Mouse (Mus musculus): ENCODE data around the gene Cdk5rap2.

Cdk5rap2 gene

GRCm38 (mm10) chr4:70260419-70260807, 149.8 kb downstream of the Cdk5rap2 start:
- DNase-seq (ENCODE audit: low spot score in 2 of 2), result no peak

DNA sequence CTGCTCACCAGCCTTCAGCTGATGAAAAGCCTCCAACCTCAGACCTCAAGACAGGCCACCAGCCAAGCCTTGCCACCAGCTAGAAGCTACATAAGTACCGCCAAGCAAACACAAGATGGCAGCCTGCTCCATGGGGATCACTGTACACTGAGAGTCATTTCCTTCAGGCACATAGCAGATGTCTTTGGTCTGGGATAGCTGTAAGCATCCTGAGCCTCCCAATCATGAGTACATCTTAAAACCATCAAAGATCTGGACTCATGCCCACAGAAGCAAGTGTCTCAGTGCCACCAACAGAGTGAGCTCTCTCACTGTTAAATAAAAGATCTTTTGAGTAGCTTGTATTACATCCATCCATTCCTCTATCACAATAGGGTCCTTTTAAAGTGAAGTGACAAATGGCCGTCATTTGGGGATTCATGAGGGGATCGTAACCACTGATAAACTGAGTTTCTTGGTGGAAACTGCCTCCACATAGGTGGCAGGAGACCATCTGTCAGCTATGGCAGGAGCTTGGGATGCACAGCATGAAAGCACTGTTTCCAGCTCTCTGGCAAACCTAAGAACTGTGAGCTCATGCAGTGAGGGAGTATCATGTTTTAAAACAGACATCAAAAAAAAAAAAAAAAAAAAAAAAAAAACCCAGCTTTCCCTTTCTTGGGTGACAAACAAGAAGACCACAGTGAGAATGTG, 150.4 kb downstream of the Cdk5rap2 start:
- DNase-seq (ENCODE audit: low spot score in 2 of 2), result no peak

- no peak for DNase-seq (ENCODE audit: low spot score in 2 of 2)
Measured at GRCm38 (mm10) chr4:70258826-70259225, 151.4 kb downstream of the Cdk5rap2 start.

DNA sequence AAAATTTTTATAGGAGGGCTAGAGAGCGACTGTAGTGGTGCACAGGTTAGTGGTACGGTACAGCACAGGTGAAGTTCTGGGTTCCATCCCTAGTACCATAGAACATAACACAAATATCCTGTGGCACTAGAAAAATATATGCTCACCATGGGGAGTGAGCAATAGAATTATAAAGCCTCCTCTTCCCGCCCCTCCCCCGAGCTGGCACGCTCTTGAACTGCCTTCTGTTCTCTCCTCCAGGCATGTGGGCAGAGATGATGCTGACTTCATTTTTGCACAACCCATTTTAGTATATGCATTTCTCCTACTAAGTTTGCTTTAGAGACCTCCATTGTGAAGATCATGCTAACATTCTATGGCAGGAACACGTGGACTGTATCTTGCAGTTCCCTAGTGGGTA, 152.0 kb downstream of the Cdk5rap2 start:
- DNase-seq (ENCODE audit: low spot score in 2 of 2), result no peak

DNA sequence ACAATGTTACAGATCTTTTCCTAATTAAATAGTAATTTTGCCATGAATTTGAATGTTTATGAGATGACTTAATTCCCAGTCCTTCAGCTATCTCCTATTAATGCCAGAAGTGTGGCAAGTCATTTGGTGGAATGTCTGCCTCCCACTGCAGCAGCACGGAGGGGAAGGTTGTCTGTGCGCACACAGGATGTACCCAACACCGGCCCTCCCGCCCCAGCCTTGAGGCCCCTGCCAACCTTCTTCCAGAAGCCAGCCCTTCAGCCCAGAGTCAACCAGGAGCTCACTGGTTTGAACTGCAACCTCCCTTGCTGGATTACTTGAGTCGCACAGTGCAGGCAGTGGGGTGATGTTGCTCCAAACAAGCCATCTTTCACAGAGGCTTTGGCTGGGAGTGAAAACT, 158.5 kb downstream of the Cdk5rap2 start:
- DNase-seq (ENCODE audit: low spot score in 2 of 2), result no peak

DNA sequence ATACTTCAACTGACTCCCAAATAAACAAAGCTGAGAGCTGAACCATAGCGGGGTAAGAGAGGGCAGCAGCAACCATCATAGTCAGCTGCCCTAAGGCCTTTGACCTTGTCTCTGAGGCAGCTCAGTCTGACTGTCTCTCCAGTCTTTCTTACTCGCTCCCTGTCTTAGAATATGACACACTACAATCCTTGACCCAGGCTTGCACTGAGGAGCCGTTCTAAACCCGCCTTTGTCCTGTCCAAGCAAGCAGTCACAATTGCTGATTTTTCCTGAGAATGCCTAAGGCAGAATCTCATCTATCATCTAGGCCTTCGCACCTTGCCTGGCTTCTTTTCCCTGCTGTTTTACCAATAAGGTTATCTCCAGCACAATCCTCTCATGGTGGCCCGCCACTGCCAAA, 164.5 kb downstream of the Cdk5rap2 start:
- no peak for DNase-seq (ENCODE audit: low spot score in 2 of 2)

GRCm38 (mm10) chr4:70243561-70244120, 166.6 kb downstream of the Cdk5rap2 start:
- no peak for DNase-seq (ENCODE audit: low spot score in 2 of 2)

DNA sequence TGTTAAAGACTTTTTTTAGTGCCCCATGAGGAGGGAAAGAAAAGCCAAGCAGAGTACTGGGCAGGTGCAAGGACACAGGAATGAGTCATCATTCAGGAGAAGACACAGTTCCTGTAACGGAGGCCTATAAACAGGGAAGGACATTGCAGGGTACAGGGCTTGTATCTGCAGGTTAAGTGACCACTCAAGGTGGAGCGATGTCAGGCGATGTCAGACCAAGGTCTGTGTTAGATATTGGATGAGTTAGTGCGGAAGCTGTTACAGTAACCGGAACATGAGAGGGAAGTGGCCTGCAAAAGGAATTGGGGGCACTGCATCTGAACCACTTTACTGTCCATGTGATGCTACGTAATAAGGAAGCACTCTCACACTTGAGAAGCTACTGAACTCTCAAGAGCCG, 170.5 kb downstream of the Cdk5rap2 start:
- no peak for DNase-seq (ENCODE audit: low spot score in 2 of 2)

GRCm38 (mm10) chr4:70238862-70239261, 171.4 kb downstream of the Cdk5rap2 start:
- no peak for DNase-seq (ENCODE audit: low spot score in 2 of 2)

DNA sequence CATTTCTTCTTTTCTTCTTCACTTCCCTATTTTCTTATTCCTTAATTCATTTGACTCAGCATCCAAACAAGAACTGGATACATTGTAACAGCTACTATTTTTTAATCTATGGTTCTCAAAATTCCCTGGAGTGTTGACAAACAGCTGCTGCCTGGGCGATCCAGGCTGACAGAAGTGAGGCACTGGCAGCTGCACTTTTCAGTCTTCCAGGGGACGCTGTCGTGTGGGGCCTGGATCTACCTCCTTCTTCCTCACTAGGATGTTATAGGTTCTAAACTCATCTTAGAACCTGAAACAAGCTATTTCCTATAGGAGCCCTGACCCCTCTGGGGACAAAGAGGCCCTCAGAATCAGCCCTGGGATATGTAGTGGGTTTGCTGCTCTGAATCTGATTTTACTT, 177.9 kb downstream of the Cdk5rap2 start:
- DNase-seq (ENCODE audit: low spot score in 2 of 2), result no peak

DNA sequence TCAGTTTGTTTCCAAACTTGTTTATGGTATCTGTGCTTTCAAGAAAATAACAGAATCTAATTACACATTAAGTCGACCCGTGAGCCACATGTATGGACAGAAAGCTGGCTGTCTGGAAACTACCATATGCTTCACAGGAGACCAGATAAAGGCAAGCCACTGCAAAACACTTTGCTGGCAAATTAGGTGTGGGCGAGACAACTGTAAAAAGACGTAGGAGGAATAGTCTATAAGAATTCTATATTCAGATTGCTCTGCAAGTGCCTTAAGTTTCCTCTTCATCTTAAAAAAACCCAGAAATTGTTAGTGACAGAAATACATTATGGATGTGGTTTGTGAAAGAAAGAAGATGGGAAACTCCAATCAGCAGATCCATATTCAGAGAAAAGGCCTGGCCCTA, 180.4 kb downstream of the Cdk5rap2 start:
- DNase-seq (ENCODE audit: low spot score in 2 of 2), result no peak

- DNase-seq (ENCODE audit: low spot score in 2 of 2), result no peak
Measured at GRCm38 (mm10) chr4:70228350-70228749, 181.9 kb downstream of the Cdk5rap2 start.

DNA sequence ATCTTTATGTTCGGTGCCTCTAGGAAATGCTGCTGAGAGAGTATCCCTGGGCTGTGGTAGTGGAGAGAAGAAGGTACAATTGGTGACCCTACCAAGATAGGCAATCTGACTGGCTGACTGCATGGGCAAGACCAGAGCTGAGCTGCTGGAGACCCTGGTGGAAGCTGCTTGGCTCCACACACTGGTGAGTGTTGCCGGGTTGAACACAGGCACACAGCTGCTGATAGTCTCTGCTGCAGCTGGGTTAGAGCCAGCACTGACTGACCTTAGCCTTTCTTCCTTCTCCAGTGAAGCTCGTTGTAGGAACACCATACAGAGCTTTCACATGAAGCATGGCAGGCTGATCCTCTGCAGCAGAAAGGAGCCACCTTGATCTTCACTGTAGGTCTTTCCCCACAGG, 182.6 kb downstream of the Cdk5rap2 start:
- DNase-seq (ENCODE audit: low spot score in 2 of 2), result no peak

GRCm38 (mm10) chr4:70224503-70224902, 185.7 kb downstream of the Cdk5rap2 start:
- no peak for DNase-seq (ENCODE audit: low spot score in 2 of 2)

GRCm38 (mm10) chr4:70221878-70222277, 188.4 kb downstream of the Cdk5rap2 start:
- no peak for DNase-seq (ENCODE audit: low spot score in 2 of 2)

DNA sequence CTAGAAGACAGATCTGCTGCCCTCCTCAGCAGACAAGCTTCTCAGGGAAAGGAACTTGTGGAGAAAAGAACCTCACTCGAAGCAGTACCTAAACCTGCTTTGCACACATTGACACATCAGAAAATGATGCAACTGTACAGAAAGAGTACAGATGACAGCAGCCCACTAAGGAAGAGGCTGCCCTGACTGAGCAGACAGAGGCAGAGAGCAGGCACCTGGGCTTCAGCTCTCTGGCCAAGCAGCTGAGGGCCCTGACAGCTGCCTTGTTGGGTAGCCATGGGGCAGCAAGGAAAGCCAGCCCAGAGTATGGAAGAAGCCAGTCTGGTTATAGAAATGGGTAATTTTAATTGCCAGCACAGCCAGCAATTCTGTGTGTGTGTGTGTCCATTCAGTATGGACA, 188.9 kb downstream of the Cdk5rap2 start:
- no peak for DNase-seq (ENCODE audit: low spot score in 2 of 2)

DNA sequence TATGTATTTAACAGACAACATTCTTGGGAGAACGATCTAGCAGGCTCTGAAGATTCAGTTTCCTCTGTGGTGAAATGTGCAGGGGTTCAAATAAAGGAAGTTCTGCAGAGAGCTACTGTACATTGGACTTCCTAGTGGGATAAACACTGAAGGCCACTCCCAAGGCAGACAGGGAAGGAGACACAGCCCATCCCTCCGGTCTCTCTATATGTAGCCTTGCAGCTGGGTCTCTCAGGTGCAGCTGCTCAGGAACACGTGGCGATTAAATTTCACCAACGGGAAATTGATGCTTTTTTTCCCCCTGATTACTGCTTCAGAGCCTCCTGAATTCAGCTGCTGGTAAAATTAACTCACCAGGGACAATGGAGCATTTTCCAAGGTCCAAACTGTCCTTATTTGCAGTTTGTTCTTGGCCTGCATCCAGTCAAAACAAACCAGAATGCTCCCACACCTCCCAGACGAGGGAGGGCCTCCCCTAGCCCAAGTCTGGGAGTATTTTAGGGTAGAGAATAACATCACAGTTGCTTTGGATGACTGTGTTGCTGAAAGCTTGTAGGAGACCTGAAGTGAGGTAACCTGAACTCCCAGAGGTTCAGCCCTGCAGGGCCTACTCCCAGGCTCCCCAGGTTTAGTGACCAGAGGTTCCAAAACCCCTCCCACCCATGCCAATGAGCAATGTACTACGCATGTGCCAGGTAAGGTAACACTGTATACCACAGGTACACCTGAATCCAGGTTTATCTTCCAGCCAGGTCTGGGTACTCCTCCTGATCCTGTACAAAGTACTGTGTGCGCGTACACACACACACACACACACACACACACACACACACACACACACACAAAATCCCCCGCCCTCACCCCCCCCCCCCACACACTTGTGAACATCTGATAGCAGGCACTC, 189.7 kb downstream of the Cdk5rap2 start:
- no peak for DNase-seq (ENCODE audit: low spot score in 2 of 2)

GRCm38 (mm10) chr4:70219776-70220175, 190.5 kb downstream of the Cdk5rap2 start:
- DNase-seq (ENCODE audit: low spot score in 2 of 2), result no peak

DNA sequence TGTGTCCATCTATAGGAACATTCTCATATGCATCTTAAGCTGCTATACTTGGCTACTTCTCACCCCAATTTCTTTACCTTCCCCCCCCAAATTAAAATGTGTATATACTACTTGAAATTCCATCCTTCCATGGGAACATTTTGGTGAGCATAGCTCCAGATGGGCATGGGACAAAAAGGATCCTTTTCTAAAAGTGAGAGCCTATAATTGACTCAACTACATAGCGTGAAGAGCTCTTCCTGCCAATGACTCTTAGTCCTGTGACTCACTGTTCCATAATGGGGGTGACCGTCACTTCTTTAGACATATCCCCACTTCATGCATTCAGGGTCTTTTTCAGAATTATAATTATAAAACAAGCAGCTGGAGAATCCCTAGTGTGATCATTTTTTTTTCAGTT, 224.3 kb downstream of the Cdk5rap2 start:
- DNase-seq (ENCODE audit: low spot score in 2 of 2), result no peak
